Mouse (Mus musculus) CH12.LX (cell line): ENCODE measurements around the gene Hist1h3c.

ENCODE experiments used
- CHD1 ChIP-seq: IDR thresholded peaks from 2 replicates; pipeline ENCODE4 v1.6.1; 2012; ENCODE audit warnings: low read depth, low read length, improper control_type of control experiment, inconsistent platforms
- CTCF ChIP-seq, 2 experiments: IDR thresholded peaks in 1 of 2; conservative IDR thresholded peaks in 1 of 2; 2 replicates each; pipeline ENCODE4 v1.5.1; 2011 to 2012; ENCODE audit warnings: low read depth in 2 of 2, low read length in 2 of 2, improper control_type of control experiment in 1 of 2, inconsistent platforms in 1 of 2, mild to moderate bottlenecking in 1 of 2, moderate library complexity in 1 of 2
- POLR2A ChIP-seq: IDR thresholded peaks from 2 replicates; pipeline ENCODE4 v1.6.1; 2011; ENCODE audit warnings: low read depth, mild to moderate bottlenecking, improper control_type of control experiment, low read length
- USF1 ChIP-seq: IDR thresholded peaks from 2 replicates; pipeline ENCODE4 v1.6.1; 2014; ENCODE audit warnings: low read depth, mild to moderate bottlenecking, inconsistent platforms, low read length, improper control_type of control experiment
- ZMIZ1 ChIP-seq: IDR thresholded peaks from 2 replicates; pipeline ENCODE4 v1.6.1; 2012; ENCODE audit warnings: low read depth, mild to moderate bottlenecking, inconsistent platforms, low read length, improper control_type of control experiment

- TF ChIP-seq CTCF (conservative IDR thresholded peaks at IDR 0.05 in 1 of 2, IDR thresholded peaks at IDR 0.05 in 1 of 2; ENCODE audit: low read depth in 2 of 2, low read length in 2 of 2), result no peak
- TF ChIP-seq CHD1, result no peak
- no peak for TF ChIP-seq POLR2A
- no peak for TF ChIP-seq USF1
- TF ChIP-seq ZMIZ1, result no peak
Observed at GRCm38 (mm10) chr13:23702220-23702619, 43.2 kb downstream of the Hist1h3c start.
